Mouse (Mus musculus) A20 (cell line): ENCODE measurements at regions not wholly inside any gene's neighbourhood (a gene's known extent, or its start where the extent isn't known, plus 50 kb on each side); places are given as distances from the start of the nearest gene placed in this dataset.
"Not testable (repeated sequence)": the region's sequence is repeated elsewhere in the genome, so short reads cannot be mapped to it uniquely, and the experiment has no call there.

Experiments
- DNase-seq: peaks from one replicate; pipeline ENCODE4 v3.0.0-alpha.2; 2011; ENCODE audit warnings: low read depth, low spot score

DNA sequence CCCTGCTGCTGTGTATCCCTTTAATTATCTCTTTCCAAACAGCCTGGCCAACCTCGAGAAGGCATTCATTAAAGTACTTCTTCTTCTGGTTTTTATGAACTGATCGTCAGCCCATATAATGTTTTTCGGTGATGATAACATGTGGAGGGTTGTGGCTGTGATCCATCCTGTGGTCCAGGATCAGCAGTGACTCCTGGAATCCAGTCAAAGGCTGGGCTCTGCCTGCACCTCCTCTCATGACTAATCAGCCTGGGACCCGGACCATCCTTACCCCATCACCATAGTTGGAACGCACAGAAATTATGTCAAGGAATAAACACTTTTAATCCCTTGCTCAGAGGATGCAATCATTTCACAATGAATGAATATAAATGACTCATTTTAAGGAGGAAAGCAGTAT is 203.3 kb upstream of the Hsf2 start:
- DNase-seq, result no peak

DNA sequence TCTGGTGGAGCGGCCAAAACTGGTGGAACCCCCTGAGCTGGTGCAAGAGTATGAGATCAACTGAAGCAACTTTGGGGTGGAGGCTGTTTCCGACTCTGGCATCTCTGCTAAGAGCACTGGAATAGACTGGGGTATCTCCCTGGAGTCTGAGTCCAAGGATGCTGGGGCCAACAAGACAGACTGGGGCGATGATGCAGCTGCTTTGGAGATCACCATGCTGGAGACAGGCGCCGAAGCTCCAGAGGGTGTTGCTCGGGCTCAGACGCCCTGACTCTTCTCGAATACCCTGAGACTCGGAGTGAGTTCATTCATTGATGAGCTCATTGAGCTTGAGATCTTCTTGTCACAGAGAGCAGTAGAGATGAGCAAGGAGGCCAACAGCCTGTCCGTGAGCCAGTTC is 194.6 kb upstream of the Hsf2 start:
- no peak for DNase-seq

DNA sequence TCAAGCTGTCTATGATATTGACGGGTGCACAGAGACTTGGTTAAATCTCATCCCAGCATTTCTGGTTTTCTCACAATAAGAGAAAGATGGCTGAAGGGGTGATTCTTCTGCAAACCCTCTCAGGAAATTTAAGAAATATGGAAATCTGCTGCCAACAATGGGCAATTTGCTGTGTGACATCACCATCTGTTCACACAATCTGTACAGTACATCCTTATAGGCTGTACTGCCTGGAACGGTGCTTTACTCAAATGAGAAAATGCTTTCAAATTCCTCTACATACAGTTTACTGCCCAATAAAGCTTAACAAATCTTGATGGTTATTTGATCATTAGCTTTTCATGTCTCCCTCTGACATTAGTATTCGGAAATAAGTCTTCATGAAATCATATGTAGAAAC is 172.4 kb upstream of the Hsf2 start:
- DNase-seq, result no peak

DNA sequence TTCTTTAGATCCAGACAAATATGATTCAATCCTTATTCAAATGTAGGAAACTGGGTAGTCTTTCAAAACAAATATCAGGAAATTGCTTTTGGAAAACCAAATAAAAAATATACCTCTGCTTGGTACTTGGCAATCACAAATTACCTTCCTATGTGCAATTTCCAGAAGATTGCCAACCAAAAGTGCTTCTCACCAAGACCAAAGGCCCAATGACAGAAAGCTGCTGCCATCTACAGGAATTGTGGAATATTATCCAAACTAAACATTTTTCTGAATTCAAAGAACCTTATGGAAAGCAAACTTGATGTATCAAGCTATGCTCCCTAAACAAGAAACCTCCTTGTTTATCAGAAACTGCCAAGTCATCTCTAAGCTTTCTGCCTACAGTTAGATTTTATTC is 169.1 kb upstream of the Hsf2 start:
- no peak for DNase-seq

DNA sequence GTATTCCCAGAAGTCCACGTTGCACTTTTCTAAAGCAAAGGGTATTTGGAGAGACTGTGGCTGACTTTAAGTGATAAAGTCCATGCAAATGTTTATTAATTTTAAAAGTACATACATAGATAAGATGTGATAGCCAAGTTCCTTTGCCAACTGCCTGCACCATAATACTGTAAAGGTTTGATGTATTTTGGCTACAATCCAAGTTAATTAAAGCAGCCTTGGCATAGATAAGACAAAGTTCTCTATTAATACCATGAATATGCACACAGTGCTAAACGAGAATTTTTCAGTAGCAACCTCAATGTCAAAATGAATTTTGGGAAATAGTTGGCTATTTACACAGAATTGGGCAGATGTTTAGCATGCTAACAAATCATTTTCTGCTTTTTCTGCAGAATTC is 167.0 kb upstream of the Hsf2 start:
- DNase-seq, result no peak

DNA sequence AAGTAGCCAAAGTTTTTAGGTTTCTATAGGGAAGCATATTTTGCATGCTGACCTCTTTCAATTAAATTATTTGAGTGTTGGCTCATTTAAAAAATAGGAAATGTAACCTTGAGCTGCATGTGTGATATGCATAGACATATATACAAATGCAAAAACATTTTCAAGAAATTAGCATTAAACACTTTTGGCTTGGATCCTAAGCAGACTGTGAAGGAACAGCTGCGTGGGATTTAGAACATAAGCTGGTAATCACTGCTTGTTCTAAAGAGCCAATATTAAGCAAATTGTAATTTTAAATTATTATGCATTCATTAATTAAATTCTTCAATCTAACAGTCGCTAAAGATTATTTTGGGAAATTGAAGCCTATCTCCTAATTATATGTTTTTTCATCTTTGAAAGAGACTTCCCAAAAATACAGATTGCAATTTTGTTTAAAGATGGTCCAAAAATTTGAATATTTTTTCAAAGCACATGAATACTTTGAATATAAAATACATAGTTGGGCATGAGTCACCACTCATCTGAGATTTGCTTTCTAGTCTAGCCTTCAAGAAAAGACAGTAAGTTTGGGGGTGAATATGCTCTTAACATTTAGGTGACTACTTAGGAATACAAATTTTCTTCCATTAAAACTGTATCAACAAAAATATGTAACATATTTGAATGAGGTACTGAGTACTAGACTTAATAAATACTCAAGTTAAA is 163.3 kb upstream of the Hsf2 start:
- DNase-seq, result no peak

DNA sequence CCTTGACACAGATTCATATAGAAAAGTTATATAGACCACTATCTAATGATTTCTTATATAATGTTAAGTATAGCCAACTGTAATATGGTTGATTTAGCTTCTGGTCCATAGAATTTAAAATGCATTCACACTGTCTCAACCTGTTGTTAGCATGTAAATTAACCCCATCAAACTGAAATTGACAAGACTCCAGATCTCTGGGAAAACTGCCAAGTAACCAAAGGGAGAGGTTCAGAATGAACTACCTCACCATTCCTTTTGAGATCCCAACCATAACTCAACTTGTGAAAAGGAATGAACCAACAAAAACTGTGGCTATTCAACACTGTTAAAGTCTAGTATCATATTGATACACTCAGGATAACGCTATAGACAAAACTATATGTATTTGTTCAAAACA is 162.0 kb upstream of the Hsf2 start:
- no peak for DNase-seq

DNA sequence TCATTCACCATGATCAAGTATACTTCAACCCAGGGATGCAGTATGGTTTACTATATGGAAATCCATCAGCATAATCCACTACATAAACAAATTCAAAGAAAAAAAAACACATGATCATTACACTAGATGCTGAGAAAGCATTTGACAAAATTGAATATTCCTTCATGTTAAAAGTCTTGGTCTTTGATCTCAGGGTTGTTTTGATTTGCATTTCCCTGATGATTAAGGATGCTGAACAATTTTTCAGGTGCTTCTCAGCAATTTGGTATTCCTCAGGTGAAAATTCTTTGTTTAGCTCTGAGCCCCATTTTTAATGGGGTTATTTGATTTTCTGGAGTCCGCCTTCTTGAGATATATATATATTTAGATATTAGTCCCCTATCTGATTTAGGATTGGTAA is 123.4 kb upstream of the Hsf2 start:
- not testable (repeated sequence) for DNase-seq
